Mouse (Mus musculus) right cerebral cortex, postnatal 4 days (tissue): ENCODE data around the gene Clec3b.

ENCODE experiments used
- DNase-seq: peaks from one replicate; pipeline ENCODE4 v3.0.0-alpha.2; 2022

Clec3b gene

GRCm38 (mm10) chr9:123156910-123157361 is 6.2 kb downstream of the Clec3b start:
- peak; percentile 51 for DNase-seq

GRCm38 (mm10) chr9:123157699-123158098 is 7.0 kb downstream of the Clec3b start:
- no peak for DNase-seq

GRCm38 (mm10) chr9:123158125-123158836 is 7.5 kb downstream of the Clec3b start:
- peak; percentile 18 for DNase-seq

DNA sequence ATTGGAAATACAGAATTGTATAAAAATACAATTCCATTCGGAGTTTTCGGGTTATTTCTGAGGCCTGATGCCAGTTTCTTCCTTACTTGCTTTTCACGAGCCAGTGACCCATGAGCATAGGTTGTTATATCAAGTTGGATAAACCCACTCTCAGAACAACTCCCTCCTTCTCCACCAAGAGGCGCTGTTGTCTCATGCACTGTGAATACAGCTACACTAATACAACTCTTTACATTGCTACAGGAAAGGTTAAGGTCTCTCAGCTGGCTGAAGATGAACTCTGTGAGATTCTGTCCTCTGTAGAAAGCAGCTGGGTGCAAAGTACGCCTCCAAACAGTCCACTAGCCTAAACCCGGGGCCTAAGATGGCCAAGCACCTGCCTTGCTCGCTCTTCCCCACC is 8.6 kb downstream of the Clec3b start:
- DNase-seq: peak; percentile 76

- DNase-seq: no peak
These were observed 11.0 kb downstream of the Clec3b start for GRCm38 (mm10) chr9:123161792-123162191.

DNA sequence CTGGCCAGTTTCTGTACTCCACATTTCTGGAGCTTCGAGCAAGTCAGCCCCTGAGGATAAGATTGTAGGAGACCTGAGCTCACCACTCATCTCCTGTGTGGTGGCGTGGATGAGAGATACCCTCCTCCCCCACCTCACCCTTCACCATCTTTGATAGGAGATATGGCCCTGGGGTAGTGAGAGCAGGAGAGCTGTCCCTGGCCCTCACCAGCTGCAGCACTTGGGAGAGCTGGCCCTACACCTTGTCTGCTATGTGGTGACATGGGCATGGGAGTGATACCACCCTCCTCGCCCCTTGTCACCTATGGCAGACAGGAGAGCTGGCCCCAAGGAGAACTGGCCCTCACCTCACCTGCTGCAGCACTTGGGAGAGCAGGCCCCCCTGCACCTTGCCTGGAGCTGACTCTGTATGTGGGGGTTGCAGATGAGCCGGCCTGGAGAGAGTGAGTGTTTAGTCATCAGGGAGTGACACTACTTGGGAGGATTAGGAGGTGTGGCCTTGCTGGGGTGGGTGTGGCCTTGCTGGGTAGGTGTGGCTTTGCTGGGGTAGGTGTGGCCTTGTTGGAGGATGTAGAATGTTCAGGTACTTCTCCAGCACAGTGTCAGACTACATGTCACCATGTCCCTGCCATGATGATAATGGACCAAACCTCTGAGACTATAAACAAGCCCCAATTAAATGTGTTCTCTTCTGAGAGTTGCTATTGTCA is 12.4 kb downstream of the Clec3b start:
- no peak for DNase-seq

- no peak for DNase-seq
These were observed 15.2 kb downstream of the Clec3b start for GRCm38 (mm10) chr9:123165781-123166443.

GRCm38 (mm10) chr9:123173760-123174159 is 23.0 kb downstream of the Clec3b start:
- DNase-seq: no peak

DNA sequence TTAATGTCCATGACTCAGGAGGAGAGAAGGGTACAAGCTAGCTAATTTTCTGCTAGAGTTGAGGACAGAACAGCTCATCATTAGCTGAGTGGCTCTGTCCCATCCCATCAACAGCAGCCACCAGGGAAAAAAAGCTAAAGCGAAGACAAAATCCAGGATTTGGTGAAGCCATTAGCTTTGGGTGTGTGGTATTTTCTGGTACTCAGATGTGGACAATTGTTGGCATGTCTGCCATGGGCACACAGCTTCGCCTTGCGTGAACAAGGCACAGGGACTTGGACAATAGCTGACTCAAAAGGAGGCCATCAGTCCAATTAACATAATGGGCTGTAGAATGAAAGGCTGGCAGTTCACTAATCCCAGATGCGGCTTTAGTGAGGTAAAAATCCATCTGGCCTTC is 23.6 kb downstream of the Clec3b start:
- DNase-seq: no peak

- DNase-seq: no peak
These were observed 26.8 kb downstream of the Clec3b start for GRCm38 (mm10) chr9:123177380-123178048.

- DNase-seq: no peak
These were observed 29.3 kb downstream of the Clec3b start for GRCm38 (mm10) chr9:123180003-123180402.

GRCm38 (mm10) chr9:123183226-123183625 is 32.5 kb downstream of the Clec3b start:
- DNase-seq: no peak

- no peak for DNase-seq
These were observed 34.8 kb downstream of the Clec3b start for GRCm38 (mm10) chr9:123185546-123185945.

GRCm38 (mm10) chr9:123186151-123186550 is 35.4 kb downstream of the Clec3b start:
- no peak for DNase-seq

- DNase-seq: no peak
These were observed 36.8 kb downstream of the Clec3b start for GRCm38 (mm10) chr9:123187589-123187988.

DNA sequence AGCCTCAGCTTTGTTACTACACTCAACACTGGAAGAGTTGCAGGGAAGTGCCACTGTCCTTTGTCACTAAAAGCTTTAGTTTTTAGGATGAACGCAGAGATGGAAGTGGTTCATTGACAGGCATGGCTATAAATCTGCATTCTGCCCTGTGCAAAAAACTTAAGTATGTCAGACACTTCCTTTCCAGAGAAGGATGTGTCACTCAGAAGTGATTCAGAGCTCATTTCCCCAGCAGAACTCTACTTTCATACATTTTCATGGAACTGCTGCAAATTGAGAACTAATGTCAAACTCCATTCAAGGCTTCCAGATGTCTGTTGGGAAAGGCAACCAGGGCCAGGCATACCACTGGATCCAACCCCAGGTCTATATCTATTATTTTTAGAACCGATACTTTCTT is 37.5 kb downstream of the Clec3b start:
- DNase-seq: no peak

- DNase-seq: no peak
These were observed 49.4 kb downstream of the Clec3b start for GRCm38 (mm10) chr9:123200116-123200515.

DNA sequence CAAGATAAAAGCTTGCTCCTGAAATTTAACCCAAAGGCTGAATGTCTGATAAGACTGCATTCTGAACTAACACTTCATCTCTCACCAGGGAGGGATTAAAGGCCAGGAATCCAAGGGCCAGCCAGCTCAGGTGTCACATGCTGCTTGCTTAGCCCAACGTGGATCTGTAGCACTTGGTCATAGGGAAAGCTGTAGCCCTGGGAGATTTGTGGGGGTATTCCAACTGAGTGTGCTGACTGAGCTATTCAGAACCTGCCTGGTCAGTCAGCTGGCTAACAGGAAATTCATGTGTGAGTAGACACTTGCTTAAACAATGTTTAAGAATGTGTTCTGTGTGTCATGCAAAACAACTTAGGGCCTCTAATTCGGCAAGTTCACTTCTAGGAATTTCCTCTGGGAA is 55.8 kb downstream of the Clec3b start:
- DNase-seq: no peak

DNA sequence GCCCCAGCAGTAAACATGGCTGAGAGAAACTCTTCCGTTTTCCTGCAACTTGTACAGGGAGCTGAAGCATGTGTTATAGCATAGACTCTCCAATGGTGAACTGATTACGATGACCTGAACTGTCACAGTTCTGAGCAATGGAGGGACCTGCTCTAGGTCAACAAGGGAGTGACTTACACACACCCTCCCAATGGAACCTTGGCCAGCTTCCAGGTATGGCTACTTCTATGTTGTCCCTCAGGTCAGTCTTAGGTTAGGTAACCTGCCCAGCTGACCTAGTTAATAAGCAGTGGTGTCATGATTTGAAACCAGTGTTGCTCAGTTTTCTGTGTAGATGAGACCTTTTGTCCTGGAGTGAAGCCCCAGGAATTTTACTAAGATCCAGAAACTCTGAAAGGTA is 56.2 kb downstream of the Clec3b start:
- no peak for DNase-seq
